Mouse (Mus musculus) liver, adult 2 months (tissue): ENCODE data around the gene Wdr60.

Experiments
- CTCF ChIP-seq: fragments of 200-500 bp; IDR thresholded peaks from 2 replicates; pipeline ENCODE4 v1.5.1; 2011; ENCODE audit warnings: low read depth, low read length, control low read depth
- POLR2A ChIP-seq: fragments of 200-500 bp; IDR thresholded peaks from 2 replicates; pipeline ENCODE4 v1.6.1; 2011; ENCODE audit warnings: low read length, control low read depth; ENCODE audit not compliant: insufficient read depth; ENCODE audit errors: extremely low read depth

GRCm38 (mm10) chr12:116299906-116300305 lies 37.1 kb upstream of the Wdr60 start:
- TF ChIP-seq POLR2A, result no peak
- TF ChIP-seq CTCF, result no peak
